Mouse (Mus musculus) heart, postnatal 36 days (tissue): Measurements from ENCODE around the gene Olfr478. TPM values are rescaled to one million over a fixed set of nuclear protein-coding genes. Genes with fewer than 3 reads are reported as not detected.
"Not testable (repeated sequence)": the region's sequence is repeated elsewhere in the genome, so short reads cannot be mapped to it uniquely, and the experiment has no call there.

Source experiments
- DNase-seq, 2 experiments: peaks; one replicate each; pipeline ENCODE4 v3.0.0; 2021 to 2022
- intact Hi-C: fragments of 180-260 bp; cut with DNase I; formaldehyde crosslinking; loops from one replicate; pipeline ENCODE4 v1.15.1; 2025
- total RNA-seq, 2 experiments: library from RNA; stranded (reverse); gene quantifications; 2 replicates each; pipeline ENCODE4 v1.2.3; 2021

Olfr478 gene
- not detected for total RNA-seq

- DNase-seq, result no peak
Observed at GRCm38 (mm10) chr7:108033889-108034288, at the start of gene Olfr478. TSS of gene Olfr478 (minus strand) at chr7:108033989.

GRCm38 (mm10) chr7:108079555-108079954 is 45.8 kb upstream of the Olfr478 start, which contains the start of gene Olfr481:
TSS of gene Olfr481 (plus strand) at chr7:108079855.
- DNase-seq, result no peak
- intact Hi-C loops, result no loop called here

More at GRCm38 (mm10) chr7:108033889-108034288, at the start of gene Olfr478:
- intact Hi-C loops, result no loop called here

- DNase-seq, result no peak
- intact Hi-C loops, result no loop called here
Observed at GRCm38 (mm10) chr7:108067246-108067645, 33.5 kb upstream of the Olfr478 start, which contains the start of gene Olfr480. TSS of gene Olfr480 (minus strand) at chr7:108067346.

- no peak for DNase-seq
- intact Hi-C loops, result no loop called here
Observed at GRCm38 (mm10) chr7:108050393-108050792, 16.6 kb upstream of the Olfr478 start, which contains the start of gene Olfr479. TSS of gene Olfr479 (plus strand) at chr7:108050693.

GRCm38 (mm10) chr7:108014256-108014655 is 19.5 kb downstream of the Olfr478 start:
- not testable (repeated sequence) for DNase-seq

GRCm38 (mm10) chr7:107986393-107986792 is 47.4 kb downstream of the Olfr478 start, which contains the start of gene Olfr477:
TSS of gene Olfr477 (plus strand) at chr7:107986693.
- DNase-seq, result no peak
- intact Hi-C loops, result no loop called here

More at GRCm38 (mm10) chr7:108014256-108014655, 19.5 kb downstream of the Olfr478 start:
- intact Hi-C loops, result not testable (repeated sequence)

Other genes starting within 250 kb of the Olfr478 start
- not detected for gene Ovch2, start 232.8 kb downstream of the Olfr478 start, total RNA-seq
- gene Olfr467, start 221.7 kb downstream of the Olfr478 start, total RNA-seq, result not detected
- not detected for gene Olfr469, start 208.4 kb downstream of the Olfr478 start, total RNA-seq
- not detected for gene Olfr470, start 186.5 kb downstream of the Olfr478 start, total RNA-seq
- not detected for gene Olfr472, start 136.1 kb downstream of the Olfr478 start, total RNA-seq
- gene Olfr473, start 103.5 kb downstream of the Olfr478 start, total RNA-seq, result not detected
- gene Olfr474, start 79.3 kb downstream of the Olfr478 start, total RNA-seq, result not detected
- gene Olfr476, start 69.2 kb downstream of the Olfr478 start, total RNA-seq, result not detected
- gene Olfr477, start 47.3 kb downstream of the Olfr478 start, total RNA-seq, result not detected
- not detected for gene Olfr479, start 16.7 kb upstream of the Olfr478 start, total RNA-seq
- gene Olfr480, start 33.4 kb upstream of the Olfr478 start, total RNA-seq, result not detected
- gene Olfr481, start 45.9 kb upstream of the Olfr478 start, total RNA-seq, result not detected
- 1 to 10 TPM in 1 of 2 experiments, under 1 TPM in 1; 0.62 to 1.0 TPM for gene Olfr482, start 63.6 kb upstream of the Olfr478 start, total RNA-seq
- not detected for gene Olfr483, start 66.9 kb upstream of the Olfr478 start, total RNA-seq
- gene Olfr484, start 93.5 kb upstream of the Olfr478 start, total RNA-seq, result not detected
- gene Olfr485, start 125.9 kb upstream of the Olfr478 start, total RNA-seq, result not detected
- not detected for gene Olfr486, start 138.8 kb upstream of the Olfr478 start, total RNA-seq
- not detected for gene Olfr487, start 180.6 kb upstream of the Olfr478 start, total RNA-seq
- gene Olfr488, start 224.4 kb upstream of the Olfr478 start, total RNA-seq, result not detected